Mouse (Mus musculus): ENCODE measurements around the gene Aspa. TPM values are rescaled to one million over a fixed set of nuclear protein-coding genes. Genes with fewer than 3 reads are reported as not detected.

The Aspa gene
- 44.8 and 57.9 TPM in 2 replicates for polyA plus RNA-seq (2012; rRNA removed)

DNA sequence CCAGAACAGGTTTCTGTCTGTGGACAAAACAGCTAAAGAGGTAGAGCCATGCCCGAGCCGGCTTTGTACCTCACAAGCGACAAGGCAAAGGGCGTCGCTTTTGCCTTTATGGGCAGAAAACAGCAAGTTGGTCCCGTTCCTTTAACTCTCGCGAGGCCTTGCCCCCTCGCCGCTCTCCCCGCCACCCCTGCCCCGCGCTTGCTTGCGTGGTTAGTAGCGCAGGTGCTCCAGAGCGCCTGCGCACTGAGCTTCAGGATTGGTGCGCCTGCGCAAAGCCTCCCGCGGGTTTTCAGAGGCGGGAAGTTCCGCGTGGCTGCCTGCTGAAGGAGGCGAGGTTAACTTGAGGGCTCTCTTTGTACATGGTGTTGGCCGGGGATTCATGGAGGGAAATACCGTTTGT is at the start of gene Aspa, which contains the start of the genes Gm49340 and Spata22:
Gene Aspa, minus strand, starts transcription at position 155 of the 400 bp plus-strand sequence.
Gene Gm49340, plus strand, starts transcription at position 300 of the 400 bp plus-strand sequence.
Gene Spata22, plus strand, starts transcription at position 300 of the 400 bp plus-strand sequence.
- WGBS = 85% methylated on average over 27 of the region's 27 CpGs
- no peak for DNase-seq

GRCm38 (mm10) chr11:73370946-73371345 is 41.5 kb upstream of the Aspa start, which contains the start of gene Olfr376:
Gene Olfr376, plus strand, starts transcription at chr11:73371246.
- no peak for DNase-seq
- Histone ChIP-seq H3K27ac (ENCODE audit: insufficient read depth, low read length) (no peak within 1 kb of the TSS), H3K4me1 (ENCODE audit: control insufficient read depth, insufficient read depth, low read length) (no peaks in the 10 kb centered on the region), H3K4me3 (replicated peaks; ENCODE audit: insufficient read depth, low read depth, low read length) (no peak within 1 kb of the TSS), H3K27me3 (ENCODE audit: control insufficient read depth, insufficient read depth, low read length) (no peaks in the 10 kb centered on the region)
- TF ChIP-seq CTCF (IDR thresholded peaks at IDR 0.05; ENCODE audit: borderline replicate concordance, insufficient read depth, low read depth, low read length) (no peak), POLR2A (IDR thresholded peaks at IDR 0.05; ENCODE audit: borderline replicate concordance, insufficient read depth, low read length) (no peak)
- 88% methylated on average over 2 of the region's 2 CpGs for WGBS

More for the DNA sequence above, at the start of gene Aspa, which contains the start of the genes Gm49340 and Spata22:
- no peak within 1 kb of the TSS for H3K4me3 ChIP-seq (replicated peaks; ENCODE audit: insufficient read depth, low read depth, low read length)
- H3K27ac ChIP-seq (ENCODE audit: insufficient read depth, low read length) = no peak within 1 kb of the TSS
- TF ChIP-seq POLR2A (IDR thresholded peaks at IDR 0.05; ENCODE audit: borderline replicate concordance, insufficient read depth, low read length) = no peak
- no peak for TF ChIP-seq CTCF (IDR thresholded peaks at IDR 0.05; ENCODE audit: borderline replicate concordance, insufficient read depth, low read depth, low read length)
- no peaks in the 10 kb centered on the region for H3K27me3 ChIP-seq (ENCODE audit: control insufficient read depth, insufficient read depth, low read length)
- no peaks in the 10 kb centered on the region for H3K4me1 ChIP-seq (ENCODE audit: control insufficient read depth, insufficient read depth, low read length)

GRCm38 (mm10) chr11:73350483-73350882 is 21.1 kb upstream of the Aspa start, which contains the start of gene Olfr20:
Gene Olfr20, plus strand, starts transcription at chr11:73350783.
- Histone ChIP-seq H3K4me1 (ENCODE audit: control insufficient read depth, insufficient read depth, low read length) (no peaks in the 10 kb centered on the region), H3K4me3 (replicated peaks; ENCODE audit: insufficient read depth, low read depth, low read length) (no peak within 1 kb of the TSS), H3K27ac (ENCODE audit: insufficient read depth, low read length) (no peak within 1 kb of the TSS), H3K27me3 (ENCODE audit: control insufficient read depth, insufficient read depth, low read length) (no peaks in the 10 kb centered on the region)
- 46% methylated on average over 3 of the region's 3 CpGs for WGBS
- DNase-seq = no peak
- no peak for TF ChIP-seq POLR2A (IDR thresholded peaks at IDR 0.05; ENCODE audit: borderline replicate concordance, insufficient read depth, low read length)
- TF ChIP-seq CTCF (IDR thresholded peaks at IDR 0.05; ENCODE audit: borderline replicate concordance, insufficient read depth, low read depth, low read length) = no peak

DNA sequence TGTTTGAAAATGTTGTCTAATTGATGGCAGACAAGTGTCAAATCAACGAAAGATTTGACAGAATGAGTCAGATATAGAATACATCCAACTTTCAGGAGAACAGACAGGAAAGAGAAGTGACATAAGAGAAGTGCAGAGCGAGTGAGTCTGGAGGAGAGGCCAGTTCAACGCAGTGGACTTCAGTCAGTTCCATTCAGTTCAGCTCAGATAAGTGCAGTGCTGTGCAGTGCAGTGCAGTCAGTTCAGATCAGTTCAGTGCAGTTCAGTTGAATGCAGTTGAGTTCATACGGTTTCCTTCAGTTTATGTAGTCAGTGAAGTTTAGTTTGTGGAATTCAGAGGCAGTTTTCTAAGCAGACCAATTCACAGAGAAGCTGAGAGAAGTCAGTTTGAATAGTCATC is 7.5 kb upstream of the Aspa start:
- no peak overlapping the region for H3K27ac ChIP-seq (ENCODE audit: insufficient read depth, low read length)
- H3K4me1 ChIP-seq (ENCODE audit: control insufficient read depth, insufficient read depth, low read length) = no peaks in the 10 kb centered on the region
- no peak for DNase-seq
- no peaks in the 10 kb centered on the region for H3K27me3 ChIP-seq (ENCODE audit: control insufficient read depth, insufficient read depth, low read length)
- 73% methylated on average over 4 of the region's 4 CpGs for WGBS
- H3K4me3 ChIP-seq (replicated peaks; ENCODE audit: insufficient read depth, low read depth, low read length) = no peak overlapping the region
- TF ChIP-seq POLR2A (IDR thresholded peaks at IDR 0.05; ENCODE audit: borderline replicate concordance, insufficient read depth, low read length) (no peak), CTCF (IDR thresholded peaks at IDR 0.05; ENCODE audit: borderline replicate concordance, insufficient read depth, low read depth, low read length) (no peak)

DNA sequence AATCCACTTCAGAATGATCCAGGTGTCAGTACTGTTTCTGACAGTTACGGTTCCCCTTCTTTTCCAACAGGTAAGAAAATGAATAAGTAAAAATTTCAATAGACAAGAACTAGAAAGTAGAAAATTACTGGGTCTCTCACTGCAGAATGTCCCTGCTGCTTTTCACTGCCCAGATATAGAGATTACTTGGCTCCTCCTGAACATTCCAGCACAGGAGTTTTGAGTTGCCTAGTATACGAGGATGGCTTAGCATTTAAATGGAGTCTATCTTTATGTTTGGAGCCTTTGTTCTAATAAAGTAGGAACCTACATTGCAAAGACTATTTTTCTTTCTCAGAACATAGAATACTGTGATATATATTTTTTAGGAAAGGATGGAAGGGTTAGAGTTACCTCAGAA is 4.0 kb upstream of the Aspa start:
- H3K4me1 ChIP-seq (ENCODE audit: control insufficient read depth, insufficient read depth, low read length) = no peaks in the 10 kb centered on the region
- TF ChIP-seq CTCF (IDR thresholded peaks at IDR 0.05; ENCODE audit: borderline replicate concordance, insufficient read depth, low read depth, low read length) (no peak), POLR2A (IDR thresholded peaks at IDR 0.05; ENCODE audit: borderline replicate concordance, insufficient read depth, low read length) (no peak)
- no peak overlapping the region for H3K27ac ChIP-seq (ENCODE audit: insufficient read depth, low read length)
- DNase-seq = no peak
- WGBS = 55% methylated on average over 2 of the region's 2 CpGs
- H3K27me3 ChIP-seq (ENCODE audit: control insufficient read depth, insufficient read depth, low read length) = no peaks in the 10 kb centered on the region
- H3K4me3 ChIP-seq (replicated peaks; ENCODE audit: insufficient read depth, low read depth, low read length) = no peak overlapping the region

DNA sequence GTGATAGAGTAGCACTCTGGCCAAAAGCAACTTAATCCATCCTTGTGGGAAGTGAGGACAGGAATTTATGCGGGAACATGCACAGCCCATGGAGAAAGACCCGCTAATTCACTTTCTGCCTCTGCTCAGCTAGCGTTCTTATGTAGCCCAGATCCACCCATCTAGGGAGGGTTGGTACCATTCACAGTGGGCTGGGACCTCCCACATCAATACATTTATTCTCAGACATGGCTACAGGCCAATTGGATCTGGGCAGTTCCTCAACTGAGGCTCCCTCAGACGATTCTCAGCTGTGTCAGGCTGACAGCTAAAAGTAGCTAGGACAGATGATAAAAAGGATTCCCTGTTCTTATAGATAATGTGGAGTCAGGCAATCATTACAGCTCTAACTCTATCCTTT is 2.0 kb downstream of the Aspa start:
- TF ChIP-seq CTCF (IDR thresholded peaks at IDR 0.05; ENCODE audit: borderline replicate concordance, insufficient read depth, low read depth, low read length) = no peak
- TF ChIP-seq POLR2A (IDR thresholded peaks at IDR 0.05; ENCODE audit: borderline replicate concordance, insufficient read depth, low read length) = no peak
- 34% methylated on average over 4 of the region's 4 CpGs for WGBS
- Histone ChIP-seq H3K4me3 (replicated peaks; ENCODE audit: insufficient read depth, low read depth, low read length) (no peak overlapping the region), H3K27me3 (ENCODE audit: control insufficient read depth, insufficient read depth, low read length) (no peaks in the 10 kb centered on the region), H3K27ac (ENCODE audit: insufficient read depth, low read length) (no peak overlapping the region), H3K4me1 (ENCODE audit: control insufficient read depth, insufficient read depth, low read length) (no peaks in the 10 kb centered on the region)
- no peak for DNase-seq

DNA sequence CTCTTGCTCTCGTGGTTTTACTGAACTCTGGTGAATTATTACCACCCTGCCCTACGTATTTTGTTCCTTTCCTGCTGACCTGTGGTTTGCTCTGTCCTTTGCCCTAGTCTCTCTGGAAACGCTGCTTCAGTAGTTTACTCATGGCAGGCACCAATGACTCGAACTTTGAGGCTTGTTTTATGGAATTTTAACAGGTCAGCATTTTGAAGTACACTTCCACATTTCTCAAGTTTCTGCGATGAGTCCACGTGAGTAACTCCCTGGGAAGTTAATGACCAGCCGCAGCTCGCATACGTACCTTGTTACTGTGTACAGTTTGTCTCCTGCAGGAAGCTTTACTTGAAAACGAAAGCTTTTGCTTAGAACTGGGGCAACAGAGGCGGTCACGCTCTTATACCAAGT is 2.9 kb downstream of the Aspa start:
- TF ChIP-seq POLR2A (IDR thresholded peaks at IDR 0.05; ENCODE audit: borderline replicate concordance, insufficient read depth, low read length) (no peak), CTCF (IDR thresholded peaks at IDR 0.05; ENCODE audit: borderline replicate concordance, insufficient read depth, low read depth, low read length) (no peak)
- Histone ChIP-seq H3K4me1 (ENCODE audit: control insufficient read depth, insufficient read depth, low read length) (no peaks in the 10 kb centered on the region), H3K4me3 (replicated peaks; ENCODE audit: insufficient read depth, low read depth, low read length) (no peak overlapping the region), H3K27me3 (ENCODE audit: control insufficient read depth, insufficient read depth, low read length) (no peaks in the 10 kb centered on the region), H3K27ac (ENCODE audit: insufficient read depth, low read length) (no peak overlapping the region)
- 52% methylated on average over 12 of the region's 12 CpGs for WGBS
- DNase-seq = no peak

Measured in cerebellum, adult 2 months (tissue).